Mouse (Mus musculus) thymus, adult 2 months (tissue): ENCODE measurements around the gene Usf1.

Experiments used
- CTCF ChIP-seq: fragments of 200-500 bp; IDR thresholded peaks from 2 replicates; pipeline ENCODE4 v1.5.1; 2012; ENCODE audit warnings: mild to moderate bottlenecking, control low read depth, low read length, moderate library complexity, borderline replicate concordance; ENCODE audit not compliant: control insufficient read depth, poor library complexity, insufficient read depth; ENCODE audit errors: extremely low read depth
- POLR2A ChIP-seq: fragments of 200-500 bp; IDR thresholded peaks from 2 replicates; pipeline ENCODE4 v1.6.1; 2012; ENCODE audit warnings: mild to moderate bottlenecking, low read length, control low read depth, moderate library complexity; ENCODE audit not compliant: control insufficient read depth, poor library complexity, insufficient read depth; ENCODE audit errors: extremely low read depth

- TF ChIP-seq CTCF, result no peak
- no peak for TF ChIP-seq POLR2A
These were observed 35.4 kb upstream of the Usf1 start for GRCm38 (mm10) chr1:171375646-171376097.
